Mouse (Mus musculus) liver, postnatal 0 days (tissue): ENCODE measurements around the gene Zkscan3.

Experiments
- CTCF ChIP-seq: sonication (generic); IDR thresholded peaks from 2 replicates; pipeline ENCODE4 v1.5.1; 2016; ENCODE audit warnings: antibody characterized with exemption, low read depth
- EP300 ChIP-seq: IDR thresholded peaks from 2 replicates; pipeline ENCODE4 v1.6.1; 2016; ENCODE audit warnings: antibody characterized with exemption, low read depth, mild to moderate bottlenecking

DNA sequence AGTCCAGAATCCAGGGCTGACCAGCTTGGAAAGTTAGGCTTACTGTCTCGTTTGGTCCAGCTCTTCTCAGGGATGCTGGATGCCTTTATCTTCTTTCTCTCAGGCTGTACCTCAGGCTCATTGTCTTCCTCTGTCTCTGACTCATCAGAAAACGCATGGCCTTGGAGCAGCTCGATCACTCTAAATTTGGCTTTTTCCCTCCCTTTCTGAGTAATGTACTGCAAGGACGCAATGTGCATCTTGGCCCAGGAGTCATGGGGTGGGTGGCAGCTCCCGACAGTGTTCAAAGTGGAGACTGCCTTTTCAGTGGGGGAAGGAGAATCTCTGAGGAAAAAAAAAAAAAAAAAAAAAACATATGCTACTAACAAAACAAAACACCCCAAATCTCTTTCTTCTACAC is 20.7 kb upstream of the Zkscan3 start:
- TF ChIP-seq CTCF: no peak
- TF ChIP-seq EP300: no peak
